Mouse (Mus musculus) adrenal gland, adult (tissue): ENCODE results near the gene Ccdc163.
"Not testable (repeated sequence)": the region's sequence is repeated elsewhere in the genome, so short reads cannot be mapped to it uniquely, and the experiment has no call there.

Experiments used
- DNase-seq, 2 experiments: peaks; one replicate each; pipeline ENCODE4 v3.0.0; 2022 to 2023; ENCODE audit warnings: low spot score in 1 of 2; ENCODE audit not compliant: inconsistent age in 2 of 2

Ccdc163 gene

GRCm38 (mm10) chr4:116708201-116708764 is at the start of gene Ccdc163, which contains the start of gene Mmachc:
Gene Ccdc163, plus strand, starts transcription at chr4:116708509.
Gene Mmachc, minus strand, starts transcription at chr4:116708406.
- peak; percentile 93 to 97 for DNase-seq

DNA sequence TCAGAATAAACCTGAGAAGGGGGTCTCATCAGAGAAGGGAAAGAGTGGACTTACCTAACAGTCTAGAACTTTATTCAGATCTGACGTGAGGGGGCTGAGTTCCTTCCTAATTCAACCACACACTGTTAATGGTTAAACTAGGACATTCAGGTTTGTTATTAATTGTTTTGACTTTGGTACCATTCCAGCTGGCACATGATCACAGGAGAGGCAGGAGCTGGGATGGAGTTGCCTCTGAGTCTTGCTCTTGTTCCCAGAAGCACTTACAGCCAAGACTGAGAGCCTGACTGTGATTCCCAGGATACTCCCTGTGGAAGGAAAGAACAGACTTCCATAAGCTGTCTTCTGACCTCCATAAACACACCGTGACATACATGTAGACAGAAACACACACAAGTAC is 48.8 kb upstream of the Ccdc163 start:
- DNase-seq, result peak; percentile 62 to 90

GRCm38 (mm10) chr4:116659916-116660315 is 48.4 kb upstream of the Ccdc163 start:
- DNase-seq, result not testable (repeated sequence)

DNA sequence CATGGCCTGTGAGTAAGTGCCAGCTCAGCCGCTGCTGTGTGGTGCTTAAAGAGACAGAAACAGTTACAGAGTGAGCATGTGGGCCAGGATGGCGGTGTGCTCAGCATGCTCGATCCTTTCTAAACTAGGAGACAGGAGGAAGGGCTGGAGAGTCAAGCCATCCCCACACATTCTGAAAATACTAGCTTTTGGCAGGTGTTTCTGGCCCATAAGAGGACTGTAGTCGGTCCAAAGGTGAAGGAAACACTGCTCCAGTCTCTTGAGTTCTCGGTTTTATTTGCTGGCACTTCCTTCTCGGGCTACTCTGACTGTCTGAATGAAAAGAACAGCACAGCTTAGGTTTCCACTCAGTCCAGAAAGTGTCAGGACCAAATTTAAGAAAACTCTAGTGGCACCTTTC is 47.5 kb upstream of the Ccdc163 start:
- DNase-seq, result no peak

- no peak for DNase-seq
Observed at GRCm38 (mm10) chr4:116661998-116662397, 46.3 kb upstream of the Ccdc163 start.

DNA sequence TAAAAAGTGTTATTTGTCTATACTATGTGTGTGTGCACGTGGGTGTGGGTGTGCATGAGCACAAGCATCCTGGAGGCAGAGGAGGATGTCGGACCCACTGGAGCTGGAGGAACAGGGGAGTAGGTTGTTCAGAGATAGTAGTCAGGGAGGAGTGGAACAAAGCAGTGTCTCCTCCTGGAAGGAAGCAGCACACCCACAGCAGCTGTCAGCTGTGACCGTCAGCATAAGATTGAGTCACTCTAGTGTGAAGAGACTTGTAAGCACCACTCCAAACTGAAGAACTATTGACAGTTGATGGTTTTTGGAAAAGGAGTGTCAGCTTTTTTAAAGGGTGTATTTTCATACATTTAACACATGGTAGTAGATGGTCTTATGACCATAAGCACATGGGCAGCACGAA is 41.7 kb upstream of the Ccdc163 start:
- DNase-seq, result no peak

DNA sequence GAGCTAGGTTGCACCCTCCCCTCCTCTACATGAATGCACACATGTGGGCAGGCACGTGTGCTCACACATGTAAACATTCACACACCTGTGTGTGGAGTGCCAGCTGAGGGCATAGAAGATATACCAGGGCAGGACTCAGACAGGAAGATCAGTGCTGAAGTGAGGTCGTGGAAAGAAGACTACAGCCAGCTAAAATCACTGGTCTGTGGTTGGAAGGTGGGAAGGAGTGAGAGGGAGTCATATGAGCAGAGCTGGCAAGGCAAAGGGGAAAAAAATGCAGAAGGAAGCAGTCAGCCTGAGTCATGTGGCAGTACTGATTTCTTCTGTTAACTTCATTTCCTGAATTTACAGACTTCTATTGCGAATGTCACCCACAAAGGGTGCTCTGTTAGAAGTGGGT is 40.2 kb upstream of the Ccdc163 start:
- DNase-seq, result no peak

DNA sequence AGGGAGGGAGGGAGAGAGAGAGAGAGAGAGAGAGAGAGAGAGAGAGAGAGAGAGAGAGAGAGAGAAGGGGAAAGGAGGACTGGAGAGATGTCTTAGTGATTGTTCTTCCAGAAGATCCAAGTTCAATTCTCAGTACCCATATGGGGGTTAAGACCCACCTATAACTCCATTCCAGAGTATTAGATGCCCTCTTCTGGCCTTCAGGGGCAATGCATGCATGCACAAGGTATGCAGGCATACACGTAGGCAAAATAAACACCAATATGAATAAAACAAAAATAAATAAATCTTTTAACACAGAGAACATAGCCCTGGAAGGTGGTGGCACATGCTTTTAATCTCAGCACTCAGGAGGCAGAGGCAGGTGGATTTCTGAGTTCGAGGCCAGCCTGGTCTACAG is 39.0 kb upstream of the Ccdc163 start:
- peak in 1 of 2 experiments; percentile 50 for DNase-seq

DNA sequence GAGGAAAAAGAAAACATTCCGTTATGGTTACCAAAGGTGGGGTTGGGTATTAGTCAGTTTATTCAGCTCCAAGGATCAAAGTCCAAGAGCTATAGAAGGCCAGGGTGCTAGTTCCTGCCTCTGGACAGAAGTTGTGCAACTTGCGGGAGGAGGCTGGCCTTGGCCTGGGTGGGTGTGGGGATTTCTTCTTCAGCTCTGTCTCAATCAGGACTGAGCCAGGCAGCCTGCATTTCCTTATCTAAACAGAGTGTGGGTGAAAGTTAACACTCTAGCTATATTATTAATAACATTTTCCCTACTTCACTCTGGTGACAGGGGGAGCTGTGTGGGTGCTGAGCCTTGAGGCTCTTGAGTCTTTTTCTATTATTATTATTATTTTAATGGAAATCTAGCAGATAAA is 35.5 kb upstream of the Ccdc163 start:
- DNase-seq, result peak; percentile 84 to 93

GRCm38 (mm10) chr4:116674761-116675160 is 33.5 kb upstream of the Ccdc163 start:
- DNase-seq, result not testable (repeated sequence)

GRCm38 (mm10) chr4:116676027-116676426 is 32.3 kb upstream of the Ccdc163 start:
- no peak for DNase-seq

DNA sequence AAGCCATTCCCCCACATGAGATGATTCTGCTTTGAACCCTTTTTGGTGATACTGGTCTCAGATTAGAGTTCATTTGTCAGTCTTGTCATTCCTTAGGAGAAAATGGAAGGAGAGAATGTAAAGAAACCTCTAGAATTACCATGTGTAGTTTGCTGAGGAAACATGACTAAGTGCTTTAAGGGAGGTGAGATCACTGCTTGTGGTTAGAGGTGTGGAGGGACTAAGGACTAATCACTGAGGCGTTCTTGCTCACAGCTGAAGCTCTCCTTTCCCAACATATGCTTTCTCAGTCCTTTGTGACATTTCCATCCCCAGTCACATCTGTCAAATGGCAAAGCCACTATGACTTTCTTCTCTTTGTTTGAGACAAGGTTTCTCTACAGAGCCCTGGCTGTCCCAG is 30.5 kb upstream of the Ccdc163 start:
- no peak for DNase-seq

- DNase-seq, result peak in 1 of 2 experiments; percentile 66
Observed at GRCm38 (mm10) chr4:116679141-116679540, 29.2 kb upstream of the Ccdc163 start.

DNA sequence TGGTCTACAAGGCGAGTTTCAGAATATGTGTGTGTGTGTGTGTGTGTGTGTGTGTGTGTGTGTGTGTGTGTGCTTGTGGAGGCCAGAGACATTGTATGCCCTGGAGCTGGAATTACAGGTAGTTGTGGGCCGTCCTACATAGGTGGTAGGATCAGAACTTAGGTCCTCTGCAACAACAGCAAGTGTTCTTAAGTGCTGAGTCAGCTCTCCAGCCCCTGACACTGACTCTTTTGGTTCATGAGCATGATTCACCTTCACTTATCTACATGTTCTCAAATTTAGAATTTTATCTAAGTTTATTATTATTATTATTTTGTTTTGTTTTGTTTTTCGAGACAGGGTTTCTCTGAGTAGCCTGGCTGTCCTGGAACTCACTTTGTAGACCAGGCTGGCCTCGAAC is 27.8 kb upstream of the Ccdc163 start:
- not testable (repeated sequence) for DNase-seq

DNA sequence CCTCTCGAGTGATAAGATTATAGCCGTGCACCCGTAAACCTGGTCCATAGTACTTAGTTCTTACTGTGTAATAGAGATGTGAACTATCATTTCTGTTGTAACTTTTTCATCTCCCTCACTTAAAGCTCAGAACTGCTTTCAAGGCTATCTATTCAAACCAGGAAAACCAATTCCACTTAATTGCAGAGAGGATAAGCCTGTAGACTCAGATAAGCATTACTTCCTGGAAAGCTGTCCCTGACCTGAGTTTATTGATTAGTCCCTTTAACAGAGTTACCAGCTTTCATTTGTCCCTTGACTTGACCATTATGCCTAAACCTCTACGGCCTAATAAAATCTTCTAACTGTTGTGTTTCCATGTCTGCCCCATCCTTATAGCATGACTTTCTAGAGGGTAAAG is 24.4 kb upstream of the Ccdc163 start:
- no peak for DNase-seq

- DNase-seq, result no peak
Observed at GRCm38 (mm10) chr4:116684665-116685064, 23.6 kb upstream of the Ccdc163 start.

DNA sequence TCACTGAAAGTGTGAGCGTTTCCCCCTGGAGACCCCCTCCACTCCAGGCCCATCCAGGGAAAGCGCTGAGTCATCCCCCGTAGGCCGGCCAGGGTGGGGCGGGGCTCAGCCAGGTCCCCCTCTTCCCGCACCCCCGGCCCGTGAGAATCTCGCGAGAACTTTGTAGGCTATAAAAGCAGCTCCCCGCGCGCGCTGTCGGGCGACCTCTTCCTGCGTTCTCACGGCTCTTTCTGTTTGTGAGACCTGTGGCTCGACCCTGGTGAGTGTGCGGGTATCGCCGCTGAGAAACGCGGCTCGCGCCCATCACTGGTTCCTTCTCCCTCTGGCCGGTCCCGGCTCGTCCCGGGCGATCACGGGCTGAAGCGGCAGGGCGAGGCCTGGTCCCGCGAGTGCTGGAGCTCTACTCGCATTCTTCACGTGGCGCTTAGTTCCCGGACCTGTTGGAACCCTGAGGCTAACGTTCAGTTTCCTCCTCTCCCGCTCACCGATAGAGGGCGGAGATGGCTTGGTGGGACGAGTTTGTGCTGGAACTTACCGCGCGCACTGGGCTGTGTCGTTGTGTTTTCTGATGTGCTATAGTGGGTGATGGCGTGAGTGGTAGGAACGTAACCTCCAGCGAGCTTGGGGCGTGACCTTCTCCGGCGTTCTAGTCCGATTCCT is 22.8 kb upstream of the Ccdc163 start, which contains the start of gene Prdx1:
TSS of gene Prdx1 (plus strand) at position 143 of the 660 bp plus-strand sequence.
- DNase-seq, result peak; percentile 96 to 100

DNA sequence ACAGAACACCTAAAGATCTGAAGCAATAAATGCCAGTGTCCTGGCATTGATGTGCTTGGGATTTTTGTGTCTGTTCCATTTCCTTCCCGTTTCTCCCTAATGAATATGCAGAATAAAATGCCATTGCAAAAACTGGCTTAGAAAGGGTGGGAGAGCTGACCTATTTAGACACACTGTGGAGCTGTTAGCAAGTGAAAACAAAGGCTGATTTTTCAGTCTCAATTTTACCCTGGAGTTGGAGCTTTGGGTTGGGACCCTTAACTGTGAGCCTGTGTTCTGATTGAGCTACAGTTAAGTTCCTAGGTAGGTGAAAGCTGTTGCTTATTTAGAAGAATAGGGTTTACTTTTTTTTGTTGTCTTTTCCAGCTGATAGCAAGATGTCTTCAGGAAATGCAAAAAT is 21.3 kb upstream of the Ccdc163 start:
- DNase-seq, result no peak

- no peak for DNase-seq
Observed at GRCm38 (mm10) chr4:116689309-116689876, 18.9 kb upstream of the Ccdc163 start.

- no peak for DNase-seq
Observed at GRCm38 (mm10) chr4:116692146-116692545, 16.2 kb upstream of the Ccdc163 start.

DNA sequence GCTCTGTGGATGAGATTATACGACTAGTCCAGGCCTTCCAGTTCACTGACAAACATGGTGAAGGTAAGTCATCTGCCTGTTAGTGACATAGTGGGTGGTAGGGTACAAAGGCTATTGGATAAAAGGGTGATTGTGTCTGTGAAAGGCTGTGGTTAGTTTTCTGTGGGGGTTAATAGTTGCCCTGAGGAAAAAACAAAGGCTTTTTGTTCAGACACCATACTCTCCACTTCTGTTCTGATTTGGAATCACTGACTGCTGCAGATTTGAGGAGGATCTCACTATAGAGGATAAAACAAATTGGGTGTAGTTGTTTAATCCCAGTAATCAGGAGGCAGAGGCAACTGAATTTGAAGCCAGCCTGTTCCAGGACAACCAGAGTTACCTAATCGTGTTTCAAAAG is 14.5 kb upstream of the Ccdc163 start:
- DNase-seq, result no peak

DNA sequence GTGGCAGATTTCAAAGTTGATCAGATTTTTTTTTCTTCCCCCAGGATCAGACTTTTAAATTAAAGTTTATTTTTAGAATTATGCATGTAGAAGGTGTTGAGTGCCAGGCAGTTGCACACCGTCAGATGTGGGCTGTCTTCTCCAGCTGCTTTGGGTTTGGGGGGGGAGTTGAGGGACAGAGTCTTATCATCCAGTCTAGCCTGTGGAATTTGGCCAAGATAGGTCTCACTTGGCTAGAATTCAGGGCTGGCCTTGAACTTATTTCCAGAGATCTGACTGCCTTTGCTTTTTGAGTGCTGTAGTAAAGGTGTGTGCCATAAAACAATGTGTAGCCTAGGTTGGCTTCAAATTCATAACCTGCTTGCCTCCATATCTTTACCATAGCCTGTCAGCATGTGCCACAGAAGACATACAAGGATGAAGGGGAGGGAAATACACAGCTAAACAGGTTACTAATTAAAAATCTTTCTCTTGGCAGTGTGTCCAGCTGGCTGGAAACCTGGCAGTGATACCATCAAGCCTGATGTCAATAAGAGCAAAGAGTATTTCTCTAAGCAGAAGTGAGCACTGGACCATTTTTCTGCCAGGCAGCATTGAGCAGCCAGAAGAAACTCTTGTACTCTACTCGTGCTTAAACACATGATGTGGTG is 9.5 kb upstream of the Ccdc163 start:
- DNase-seq, result peak; percentile 73 to 90
